Mouse (Mus musculus): Measurements from ENCODE around the gene Map1lc3b. TPM values are rescaled to one million over a fixed set of nuclear protein-coding genes. Genes with fewer than 3 reads are reported as not detected.

Gene Map1lc3b
- total RNA-seq, 2 experiments from 2014 or later, result 166 to 175 TPM

GRCm38 (mm10) chr8:121598190-121598589, 8.0 kb downstream of the Map1lc3b start:
- intact Hi-C loops (cut with DNase I), result no loop called here
- Histone ChIP-seq H3K27ac (no peak overlapping the region), H3K4me3 (no peak overlapping the region)
- no peak for DNase-seq
- TF ChIP-seq CTCF (IDR thresholded peaks at IDR 0.05), result no peak

DNA sequence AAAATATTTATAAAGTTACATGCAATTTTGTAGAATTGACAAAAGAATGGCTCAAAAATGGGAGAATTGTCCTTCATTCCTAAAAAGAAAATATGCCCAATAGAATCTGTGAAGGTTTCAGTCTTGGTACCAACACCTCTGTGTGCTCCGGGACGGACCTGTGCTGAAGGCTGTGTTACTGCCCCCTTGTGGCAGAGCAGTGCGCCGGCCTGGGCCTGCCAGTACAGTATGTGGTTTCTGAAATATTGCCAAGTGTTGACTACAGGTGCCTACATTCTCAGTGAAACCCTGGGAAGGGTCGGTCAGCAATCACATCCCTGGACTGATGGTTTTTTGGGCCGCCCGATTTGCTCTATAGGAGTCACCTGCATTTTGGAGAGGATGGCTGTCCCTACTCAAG, 8.7 kb downstream of the Map1lc3b start:
- intact Hi-C loops (cut with DNase I), result no loop called here
- peak; percentile 90 for DNase-seq
- no peak overlapping the region for H3K4me3 ChIP-seq
- no peak overlapping the region for H3K27ac ChIP-seq
- peak; percentile 99; the same call in 1 of the 2 replicates for TF ChIP-seq CTCF (IDR thresholded peaks at IDR 0.05)

- Histone ChIP-seq H3K4me3 (no peak overlapping the region), H3K27ac (no peak overlapping the region)
- intact Hi-C loops (cut with DNase I), result loop anchor here (5.0 kb wide), 1 partner anchor 52 kb away; the partner anchor contains the start of gene Zcchc14
- TF ChIP-seq CTCF (IDR thresholded peaks at IDR 0.05), result no peak
- DNase-seq, result no peak
Observed at GRCm38 (mm10) chr8:121599842-121600241, 9.7 kb downstream of the Map1lc3b start.

DNA sequence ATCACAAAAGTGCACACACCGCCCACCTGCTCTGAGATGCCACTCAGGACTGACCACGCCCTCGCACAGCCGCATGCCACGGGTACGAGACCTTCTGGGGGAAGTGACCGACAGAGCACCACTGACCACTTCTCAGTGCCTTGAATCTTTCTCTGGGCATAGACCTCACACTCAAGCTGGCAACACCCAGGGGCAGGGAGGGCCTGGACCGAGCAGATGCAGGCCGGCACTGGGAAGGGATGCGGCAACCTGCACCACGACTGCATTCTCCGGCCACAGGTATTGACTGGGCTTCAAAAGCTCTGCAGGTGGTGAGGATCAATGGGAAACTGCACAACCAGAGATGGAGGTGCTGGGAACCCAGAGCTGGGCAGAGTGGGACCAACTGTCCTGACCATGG, 12.2 kb downstream of the Map1lc3b start:
- intact Hi-C loops (cut with DNase I), result loop anchor here (5.0 kb wide), 1 partner anchor 50 kb away; the partner anchor contains the start of gene Zcchc14
- no peak for TF ChIP-seq CTCF (IDR thresholded peaks at IDR 0.05)

DNA sequence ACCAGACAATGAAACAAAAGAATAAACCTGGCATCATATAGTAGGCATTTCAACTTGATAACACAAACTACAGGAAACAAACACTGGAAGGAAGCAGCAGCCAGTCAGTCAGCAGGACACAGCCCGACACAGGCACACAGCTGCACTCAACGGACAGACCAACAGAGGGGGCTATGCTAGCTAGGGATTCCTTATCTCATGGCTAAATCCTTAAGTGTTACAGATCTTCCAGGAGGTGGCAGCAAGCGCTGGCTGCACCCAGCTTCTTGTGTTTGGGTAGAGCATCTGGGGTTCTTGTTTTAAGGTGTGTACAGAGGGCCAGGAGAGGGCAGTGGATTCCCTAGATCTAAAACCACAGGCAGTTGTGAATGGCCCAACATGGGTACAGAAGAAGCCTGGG, 12.7 kb downstream of the Map1lc3b start:
- Histone ChIP-seq H3K4me3 (no peak overlapping the region), H3K27ac (no peak overlapping the region)
- intact Hi-C loops (cut with DNase I), result loop anchor here (1.0 to 5.0 kb wide), 2 partner anchors 49 to 82 kb away; partner anchors contain the start of gene Zcchc14
- TF ChIP-seq CTCF (IDR thresholded peaks at IDR 0.05), result peak; percentile 95; the same call in 1 of the 2 replicates
- DNase-seq, result peak; percentile 83

More for the DNA sequence above, 12.2 kb downstream of the Map1lc3b start:
- no peak for DNase-seq
- Histone ChIP-seq H3K4me3 (no peak overlapping the region), H3K27ac (no peak overlapping the region)

- TF ChIP-seq CTCF (IDR thresholded peaks at IDR 0.05), result no peak
- no peak for DNase-seq
- no peak overlapping the region for H3K27ac ChIP-seq
- intact Hi-C loops (cut with DNase I), result loop anchor here (1.0 to 5.0 kb wide), 2 partner anchors 48 to 82 kb away; partner anchors contain the start of gene Zcchc14
- no peak overlapping the region for H3K4me3 ChIP-seq
Observed at GRCm38 (mm10) chr8:121603801-121604200, 13.6 kb downstream of the Map1lc3b start.

- peak; percentile 58 for TF ChIP-seq CTCF (IDR thresholded peaks at IDR 0.05)
- no peak for DNase-seq
- Histone ChIP-seq H3K4me3 (no peak overlapping the region), H3K27ac (no peak overlapping the region)
- intact Hi-C loops (cut with DNase I), result no loop called here
Observed at GRCm38 (mm10) chr8:121607661-121608060, 17.5 kb downstream of the Map1lc3b start.

DNA sequence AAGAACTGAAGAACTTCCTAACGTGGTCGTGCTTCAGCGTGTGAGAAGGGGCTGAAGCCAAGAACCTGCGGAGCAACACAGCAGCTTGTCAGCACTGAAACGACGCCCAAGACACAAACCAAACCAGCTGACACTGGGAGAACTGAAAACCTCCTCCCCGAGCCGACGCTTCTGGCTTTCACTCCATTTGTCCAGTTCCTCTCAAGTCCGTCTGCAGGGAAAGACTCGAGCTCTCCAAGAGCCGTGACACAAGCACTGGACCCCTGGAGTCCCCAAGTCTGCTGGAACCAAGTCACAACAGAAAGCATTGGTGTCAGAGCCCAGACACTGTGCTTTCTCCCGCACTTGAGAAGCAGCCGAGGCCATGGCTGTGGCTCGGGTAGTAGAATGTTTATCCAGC, 19.1 kb downstream of the Map1lc3b start:
- intact Hi-C loops (cut with DNase I), result no loop called here
- DNase-seq, result no peak
- no peak overlapping the region for H3K27ac ChIP-seq
- no peak for TF ChIP-seq CTCF (IDR thresholded peaks at IDR 0.05)
- no peak overlapping the region for H3K4me3 ChIP-seq

- Histone ChIP-seq H3K4me3 (no peak overlapping the region), H3K27ac (no peak overlapping the region)
- no peak for TF ChIP-seq CTCF (IDR thresholded peaks at IDR 0.05)
- intact Hi-C loops (cut with DNase I), result no loop called here
- DNase-seq, result no peak
Observed at GRCm38 (mm10) chr8:121609916-121610315, 19.8 kb downstream of the Map1lc3b start.

- DNase-seq, result no peak
- intact Hi-C loops (cut with DNase I), result no loop called here
- Histone ChIP-seq H3K4me3 (no peak overlapping the region), H3K27ac (0 out of 2 replicates have a peak overlapping the region, but pooled peaks have one; percentile 24)
- TF ChIP-seq CTCF (IDR thresholded peaks at IDR 0.05), result no peak
Observed at GRCm38 (mm10) chr8:121613419-121613818, 23.3 kb downstream of the Map1lc3b start.

DNA sequence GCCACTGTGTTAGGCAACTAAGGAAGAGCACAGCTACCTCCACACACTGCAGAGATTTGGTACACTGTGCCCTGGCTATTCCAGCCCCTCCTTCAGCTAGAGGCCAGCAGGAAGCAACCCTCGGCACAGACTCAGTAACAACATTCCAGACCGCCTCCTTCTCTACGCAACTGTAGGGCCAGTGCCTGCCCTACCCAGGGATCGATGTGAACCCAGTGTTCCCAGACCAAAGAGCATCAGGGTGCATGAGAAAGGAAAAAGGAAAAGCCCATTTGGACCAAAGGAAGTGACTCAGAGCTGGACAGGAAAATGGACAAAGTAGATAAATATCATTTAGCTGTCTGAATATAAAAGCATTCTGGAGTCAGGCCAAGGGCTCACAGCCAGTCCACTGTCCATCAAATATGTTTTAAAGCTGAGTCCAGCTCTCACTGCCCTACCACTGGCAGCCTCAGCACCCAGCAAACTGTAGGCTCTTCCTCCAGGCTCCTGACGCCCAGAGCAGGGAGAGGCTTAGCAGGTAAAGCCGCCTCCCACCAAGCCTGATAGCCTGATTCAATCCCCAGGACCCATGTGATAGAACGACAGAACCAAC, 29.3 kb downstream of the Map1lc3b start:
- Histone ChIP-seq H3K27ac (peak overlapping the region; percentile 86), H3K4me3 (peak overlapping the region; percentile 34)
- TF ChIP-seq CTCF (IDR thresholded peaks at IDR 0.05), result no peak
- DNase-seq, result peak; percentile 70
- intact Hi-C loops (cut with DNase I), result no loop called here

DNA sequence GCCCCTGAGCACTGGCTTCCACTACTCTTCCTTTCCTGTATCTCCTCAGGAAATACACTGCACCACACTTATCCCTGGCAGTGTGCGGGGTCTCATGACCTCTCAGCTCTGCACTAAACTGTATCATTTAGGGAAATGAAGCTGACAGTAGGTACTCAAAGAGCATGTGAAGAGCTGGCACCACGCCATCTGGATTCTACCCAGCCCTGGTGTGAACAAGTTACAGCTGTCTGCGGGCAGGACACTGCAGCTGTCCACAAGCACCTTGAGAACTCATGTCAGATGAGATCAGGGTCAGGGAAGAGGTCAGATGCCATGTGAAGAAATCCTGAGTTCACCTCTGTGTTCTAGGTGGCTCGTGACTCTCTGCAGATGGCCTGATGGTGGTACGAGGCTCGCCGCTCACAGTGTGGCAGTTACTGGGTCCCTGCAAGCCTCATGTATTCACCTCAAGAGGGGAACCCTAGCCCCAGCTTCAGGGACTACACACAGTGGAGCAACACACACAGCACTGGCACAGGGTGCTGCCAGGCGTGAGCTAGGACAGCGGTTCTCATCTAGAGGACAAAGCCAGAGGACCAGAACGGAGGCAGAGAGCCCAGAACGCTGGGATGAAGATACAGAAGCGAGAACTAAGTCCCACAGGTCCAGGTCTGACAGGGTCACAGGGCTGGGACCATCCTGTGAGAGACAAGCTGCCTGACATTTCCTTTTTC, 30.8 kb downstream of the Map1lc3b start:
- no peak for DNase-seq
- H3K4me3 ChIP-seq, result no peak overlapping the region
- no peak for TF ChIP-seq CTCF (IDR thresholded peaks at IDR 0.05)
- peak overlapping the region; percentile 86 for H3K27ac ChIP-seq
- intact Hi-C loops (cut with DNase I), result no loop called here

DNA sequence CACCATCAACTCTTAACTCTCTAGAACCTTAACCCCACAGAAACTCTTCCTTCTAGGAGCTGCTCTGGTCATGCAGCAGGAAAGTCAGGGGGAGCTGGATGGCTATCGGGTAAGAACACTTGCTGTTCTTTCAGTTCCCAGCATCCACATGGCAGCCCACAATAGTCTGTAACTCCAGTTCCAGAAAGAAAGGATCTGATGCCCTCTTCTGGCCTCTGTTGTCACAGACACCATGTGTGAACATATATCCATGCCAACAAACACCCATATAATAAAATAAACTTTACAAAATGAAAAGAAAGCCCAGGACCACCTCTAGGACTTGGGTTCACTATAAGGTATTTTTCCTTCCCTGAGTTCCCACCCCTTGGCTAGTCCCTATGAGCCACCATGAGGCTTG, 31.7 kb downstream of the Map1lc3b start:
- intact Hi-C loops (cut with DNase I), result no loop called here
- Histone ChIP-seq H3K4me3 (no peak overlapping the region), H3K27ac (peak overlapping the region; percentile 86)
- TF ChIP-seq CTCF (IDR thresholded peaks at IDR 0.05), result peak; percentile 47
- DNase-seq, result no peak
